Mouse (Mus musculus) layer of hippocampus, adult 18-20 months (tissue): Measurements from ENCODE around the gene Tnfaip8l3. TPM values are rescaled to one million over a fixed set of nuclear protein-coding genes. Genes with fewer than 3 reads are reported as not detected.
"Not testable (repeated sequence)": the region's sequence is repeated elsewhere in the genome, so short reads cannot be mapped to it uniquely, and the experiment has no call there.

Source experiments
- DNase-seq, 2 experiments: peaks; one replicate each; pipeline ENCODE4 v3.0.0; 2022; ENCODE audit warnings: low spot score in 2 of 2
- total RNA-seq, 2 experiments: library from RNA; stranded (reverse); gene quantifications; 2 replicates each; pipeline ENCODE4 v1.2.3; 2021

Tnfaip8l3 gene
- total RNA-seq, 2 experiments from 2014 or later: 28.5 TPM

- DNase-seq: not testable (repeated sequence)
Observed at GRCm38 (mm10) chr9:53992567-53992966, 75.6 kb downstream of the Tnfaip8l3 start.

DNA sequence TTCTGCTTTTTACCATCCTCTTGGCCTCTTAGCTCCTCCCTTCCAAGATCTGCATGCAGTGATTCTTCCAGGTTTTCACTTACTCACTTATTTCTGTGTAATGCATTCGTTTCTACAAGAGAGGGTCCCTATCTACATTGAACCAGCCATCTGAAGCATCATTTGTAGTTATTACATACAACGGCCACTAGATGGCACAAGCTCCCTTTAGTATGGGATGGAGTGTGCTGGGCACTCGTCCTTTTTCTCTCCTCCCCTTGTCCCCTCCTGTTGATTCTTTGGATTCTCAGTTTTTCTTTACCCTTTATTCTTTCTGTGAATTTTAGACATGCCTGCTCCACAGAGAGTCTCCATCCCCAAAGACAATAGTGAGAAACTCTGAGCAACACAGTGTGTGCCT lies 77.3 kb downstream of the Tnfaip8l3 start:
- DNase-seq: peak in 1 of 2 experiments; percentile 49

DNA sequence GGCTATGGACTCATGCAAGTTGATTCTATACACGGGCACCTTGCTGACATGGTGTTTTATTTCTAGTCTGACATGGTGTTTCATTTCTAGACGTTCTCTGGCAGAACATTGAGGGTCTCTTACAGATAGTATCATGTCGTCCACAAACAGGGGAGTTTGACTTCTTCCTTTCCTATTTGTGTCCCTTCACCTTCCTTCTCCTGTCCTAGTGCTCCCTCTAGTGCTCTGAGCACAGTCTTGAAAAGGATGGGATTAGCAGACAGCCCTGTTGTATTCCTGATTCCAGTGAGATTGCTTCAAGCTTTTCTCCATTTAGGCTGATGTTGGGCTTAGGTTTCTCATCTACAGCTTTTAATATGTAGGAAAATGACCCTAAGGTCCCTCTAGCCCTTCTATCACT lies 81.2 kb downstream of the Tnfaip8l3 start:
- DNase-seq: peak; percentile 50 to 73

DNA sequence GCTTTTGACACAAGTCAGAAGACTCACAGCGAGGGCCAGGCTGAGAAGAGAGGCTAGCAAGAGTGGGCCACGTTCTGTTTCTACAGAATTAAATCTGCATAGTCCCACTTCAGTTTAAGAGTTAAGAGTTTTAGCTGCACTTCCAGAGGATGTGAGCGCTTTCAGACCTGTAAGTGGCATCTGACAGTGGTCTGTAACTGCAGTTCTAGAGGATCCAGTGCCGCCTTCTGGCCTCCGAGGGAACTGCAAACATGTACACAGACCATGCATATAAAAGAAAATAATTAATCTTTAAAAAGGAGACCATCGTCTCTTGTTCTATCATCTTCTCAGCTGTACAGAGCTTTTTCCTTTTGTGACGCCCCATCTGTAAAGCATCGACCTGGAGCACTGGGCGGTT lies 83.3 kb downstream of the Tnfaip8l3 start:
- peak in 1 of 2 experiments; percentile 63 for DNase-seq

GRCm38 (mm10) chr9:53975122-53975518 lies 93.1 kb downstream of the Tnfaip8l3 start, which contains the start of gene Elmod1:
Elmod1 (minus strand) TSS chr9:53975301.
- peak; percentile 70 to 83 for DNase-seq

GRCm38 (mm10) chr9:53974328-53975121 lies 93.7 kb downstream of the Tnfaip8l3 start:
- peak; percentile 34 to 46 for DNase-seq

GRCm38 (mm10) chr9:53973929-53974327 lies 94.3 kb downstream of the Tnfaip8l3 start:
- DNase-seq: peak; percentile 54 to 63

Other genes starting within 250 kb of the Tnfaip8l3 start
- not detected for gene Sln, start 218.2 kb downstream of the Tnfaip8l3 start, total RNA-seq
- gene Elmod1, start 93.1 kb downstream of the Tnfaip8l3 start, total RNA-seq: 100 to 1,000 TPM; 232 to 245 TPM
- gene Cyp19a1, start 199.7 kb upstream of the Tnfaip8l3 start, total RNA-seq: under 1 TPM in 1 of 2 experiments, not detected in 1; 0.12 TPM
- gene Gldn, start 218.1 kb upstream of the Tnfaip8l3 start, total RNA-seq: 1 to 10 TPM; 1.1 to 1.2 TPM